Mouse (Mus musculus): ENCODE data around the gene Zfp961. TPM values are rescaled to one million over a fixed set of nuclear protein-coding genes. Genes with fewer than 3 reads are reported as not detected.
"Not testable (repeated sequence)": the region's sequence is repeated elsewhere in the genome, so short reads cannot be mapped to it uniquely, and the experiment has no call there.

Gene Zfp961
- polyA plus RNA-seq, 1 experiment, result 5.1 TPM

GRCm38 (mm10) chr8:71940293-71941208 lies 10.3 kb upstream of the Zfp961 start:
- H3K27me3 ChIP-seq (ENCODE audit: control insufficient read depth, insufficient read depth, insufficient read length), result no peaks in the 10 kb centered on the region
- no peaks in the 10 kb centered on the region for H3K79me2 ChIP-seq (ENCODE audit: control insufficient read depth, insufficient read depth)
- no peaks in the 10 kb centered on the region for H3K79me3 ChIP-seq (ENCODE audit: low read depth)
- H3K36me3 ChIP-seq (ENCODE audit: control insufficient read depth, insufficient read depth), result no peaks in the 10 kb centered on the region
- H3ac ChIP-seq (ENCODE audit: control insufficient read depth, insufficient read length, low read depth), result no peak overlapping the region
- no peak overlapping the region for H3K4me3 ChIP-seq (ENCODE audit: insufficient read depth, poor library complexity, severe bottlenecking)
- no peak for TF ChIP-seq MYOG (IDR thresholded peaks at IDR 0.05; ENCODE audit: control insufficient read depth, extremely low read depth, insufficient read length)
- TF ChIP-seq USF1 (IDR thresholded peaks at IDR 0.05; ENCODE audit: low read depth), result no peak
- no peak for TF ChIP-seq MAX (IDR thresholded peaks at IDR 0.05)
- TF ChIP-seq MYOD1 (IDR thresholded peaks at IDR 0.05; ENCODE audit: control insufficient read depth, insufficient read length, low read depth), result no peak

DNA sequence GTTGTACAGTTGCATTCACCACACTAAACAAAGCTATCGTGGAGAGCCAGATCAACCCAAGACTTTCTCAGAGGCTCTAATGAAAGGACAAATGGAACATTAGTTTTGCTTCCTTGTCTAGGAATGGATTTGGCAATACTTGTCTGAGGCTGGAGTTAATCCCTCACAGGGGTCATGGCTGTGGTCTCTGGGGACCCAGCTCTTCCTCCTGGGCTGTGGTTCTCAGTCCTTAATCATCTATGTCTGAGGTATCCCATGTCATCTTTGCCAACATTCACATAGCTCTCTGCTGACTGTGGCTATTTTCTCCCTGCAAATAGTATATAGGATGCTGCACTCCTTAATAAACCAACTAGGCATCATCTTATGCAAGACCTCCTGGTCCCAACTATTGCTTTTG lies 9.1 kb upstream of the Zfp961 start:
- TF ChIP-seq MYOG (IDR thresholded peaks at IDR 0.05; ENCODE audit: control insufficient read depth, extremely low read depth, insufficient read length) (no peak), CEBPB (IDR thresholded peaks at IDR 0.05; ENCODE audit: low read depth) (no peak), MAX (IDR thresholded peaks at IDR 0.05) (no peak), MYOD1 (IDR thresholded peaks at IDR 0.05; ENCODE audit: control insufficient read depth, insufficient read length, low read depth) (no peak), CTCF (IDR thresholded peaks at IDR 0.05; ENCODE audit: control insufficient read depth, insufficient read depth, insufficient read length) (no peak), USF1 (IDR thresholded peaks at IDR 0.05; ENCODE audit: low read depth) (no peak), FOSL1 (IDR thresholded peaks at IDR 0.05; ENCODE audit: insufficient read depth, low read length, poor library complexity, severe bottlenecking) (no peak)
- Histone ChIP-seq H3K79me2 (ENCODE audit: control insufficient read depth, insufficient read depth) (no peaks in the 10 kb centered on the region), H3K27me3 (ENCODE audit: control insufficient read depth, insufficient read depth, insufficient read length) (no peaks in the 10 kb centered on the region), H3K79me3 (ENCODE audit: low read depth) (no peaks in the 10 kb centered on the region), H3ac (ENCODE audit: control insufficient read depth, insufficient read length, low read depth) (no peak overlapping the region), H3K36me3 (ENCODE audit: control insufficient read depth, insufficient read depth) (no peaks in the 10 kb centered on the region), H3K4me3 (ENCODE audit: insufficient read depth, poor library complexity, severe bottlenecking) (no peak overlapping the region)

DNA sequence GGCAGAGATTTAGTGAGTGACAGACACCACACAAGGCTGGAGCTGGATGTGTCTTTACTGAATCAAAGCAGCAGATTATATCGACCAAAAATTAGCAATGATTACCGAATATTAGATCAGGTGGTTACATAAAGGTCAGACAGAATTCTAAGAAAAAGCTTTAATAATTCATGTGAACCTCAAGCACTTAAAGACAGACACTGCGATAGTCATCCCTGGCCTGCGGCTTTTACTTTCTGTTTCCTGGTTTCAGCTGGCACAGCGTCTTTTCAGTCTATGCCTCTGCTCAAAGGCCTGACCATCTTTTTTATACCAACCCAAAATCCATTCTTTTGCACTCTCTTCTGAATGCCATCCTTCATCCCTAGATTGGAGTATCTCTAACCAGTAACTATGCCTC lies 2.2 kb upstream of the Zfp961 start:
- Histone ChIP-seq H3K79me2 (ENCODE audit: control insufficient read depth, insufficient read depth) (peaks cover 21% of the 10 kb centered on the region), H3K27me3 (ENCODE audit: control insufficient read depth, insufficient read depth, insufficient read length) (no peaks in the 10 kb centered on the region), H3ac (ENCODE audit: control insufficient read depth, insufficient read length, low read depth) (no peak overlapping the region), H3K4me3 (ENCODE audit: insufficient read depth, poor library complexity, severe bottlenecking) (no peak overlapping the region), H3K79me3 (ENCODE audit: low read depth) (peaks cover 13% of the 10 kb centered on the region), H3K36me3 (ENCODE audit: control insufficient read depth, insufficient read depth) (no peaks in the 10 kb centered on the region)
- TF ChIP-seq USF1 (IDR thresholded peaks at IDR 0.05; ENCODE audit: low read depth) (no peak), CTCF (IDR thresholded peaks at IDR 0.05; ENCODE audit: control insufficient read depth, insufficient read depth, insufficient read length) (no peak), MAX (IDR thresholded peaks at IDR 0.05) (no peak), FOSL1 (IDR thresholded peaks at IDR 0.05; ENCODE audit: insufficient read depth, low read length, poor library complexity, severe bottlenecking) (no peak), MYOD1 (IDR thresholded peaks at IDR 0.05; ENCODE audit: control insufficient read depth, insufficient read length, low read depth) (no peak), MYOG (IDR thresholded peaks at IDR 0.05; ENCODE audit: control insufficient read depth, extremely low read depth, insufficient read length) (no peak), CEBPB (IDR thresholded peaks at IDR 0.05; ENCODE audit: low read depth) (no peak)

DNA sequence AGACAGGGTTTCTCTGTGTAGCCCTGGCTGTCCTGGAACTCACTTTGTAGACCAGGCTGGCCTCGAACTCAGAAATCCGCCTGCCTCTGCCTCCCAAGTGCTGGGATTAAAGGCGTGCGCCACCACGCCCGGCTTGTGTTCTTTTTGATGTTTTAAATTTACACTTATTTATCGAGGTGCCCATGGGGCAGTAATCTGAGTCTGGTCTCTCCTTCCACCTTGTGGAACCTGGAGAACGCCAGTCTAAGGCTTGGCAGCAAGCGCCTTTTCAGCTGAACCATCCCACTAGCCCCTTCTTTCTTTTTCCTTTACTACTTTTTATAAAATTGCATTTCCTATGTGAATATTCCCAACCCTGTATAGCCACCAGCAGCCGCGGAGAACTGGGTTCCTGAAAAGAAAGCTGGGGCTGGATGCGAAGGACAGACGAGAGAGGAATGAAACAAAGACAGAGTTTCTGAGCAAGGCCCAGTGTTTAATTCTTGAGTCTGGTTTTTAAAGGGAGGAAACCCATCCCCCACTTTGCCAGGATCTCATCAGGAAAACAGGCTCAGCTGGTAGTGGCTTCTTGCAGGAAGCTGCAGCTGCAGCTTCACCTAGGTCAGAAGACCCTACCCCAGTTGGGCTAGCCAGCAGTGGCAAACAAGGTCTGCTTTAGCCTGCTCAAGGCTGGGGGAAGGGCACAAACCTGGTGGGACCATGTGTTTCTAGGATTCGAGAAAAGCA lies 761 bp downstream of the Zfp961 start:
- TF ChIP-seq CTCF (IDR thresholded peaks at IDR 0.05; ENCODE audit: control insufficient read depth, insufficient read depth, insufficient read length) (no peak), USF1 (IDR thresholded peaks at IDR 0.05; ENCODE audit: low read depth) (no peak), MYOD1 (IDR thresholded peaks at IDR 0.05; ENCODE audit: control insufficient read depth, insufficient read length, low read depth) (no peak), FOSL1 (IDR thresholded peaks at IDR 0.05; ENCODE audit: insufficient read depth, low read length, poor library complexity, severe bottlenecking) (no peak), MYOG (IDR thresholded peaks at IDR 0.05; ENCODE audit: control insufficient read depth, extremely low read depth, insufficient read length) (no peak), CEBPB (IDR thresholded peaks at IDR 0.05; ENCODE audit: low read depth) (no peak), MAX (IDR thresholded peaks at IDR 0.05) (no peak)
- Histone ChIP-seq H3K4me3 (ENCODE audit: insufficient read depth, poor library complexity, severe bottlenecking) (peak overlapping the region; percentile 56), H3K79me2 (ENCODE audit: control insufficient read depth, insufficient read depth) (peaks cover 47% of the 10 kb centered on the region), H3K79me3 (ENCODE audit: low read depth) (peaks cover 35% of the 10 kb centered on the region), H3ac (ENCODE audit: control insufficient read depth, insufficient read length, low read depth) (peak overlapping the region; percentile 31), H3K27me3 (ENCODE audit: control insufficient read depth, insufficient read depth, insufficient read length) (no peaks in the 10 kb centered on the region), H3K36me3 (ENCODE audit: control insufficient read depth, insufficient read depth) (peaks cover 14% of the 10 kb centered on the region)

DNA sequence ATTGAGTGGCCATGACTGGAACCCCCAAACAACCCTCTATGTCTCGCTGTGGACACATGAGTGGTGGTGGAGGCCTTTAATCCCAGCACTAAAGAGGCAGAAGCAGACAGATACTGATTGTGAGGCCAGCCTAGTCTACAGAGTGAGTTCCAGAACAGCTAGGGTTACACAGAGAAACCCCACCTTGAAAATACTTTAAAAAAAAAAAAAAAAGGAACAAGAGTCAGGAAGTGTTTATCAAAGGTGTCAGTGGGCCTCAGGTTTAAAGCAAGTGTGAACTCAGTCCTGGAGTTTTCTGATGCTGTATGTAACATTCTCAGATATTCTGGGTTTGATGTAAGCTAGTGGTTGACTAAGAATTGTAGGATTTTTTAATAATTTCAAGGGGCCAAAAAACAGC lies 1.7 kb downstream of the Zfp961 start:
- H3K79me2 ChIP-seq (ENCODE audit: control insufficient read depth, insufficient read depth), result peaks cover 54% of the 10 kb centered on the region
- no peaks in the 10 kb centered on the region for H3K27me3 ChIP-seq (ENCODE audit: control insufficient read depth, insufficient read depth, insufficient read length)
- peaks cover 14% of the 10 kb centered on the region for H3K36me3 ChIP-seq (ENCODE audit: control insufficient read depth, insufficient read depth)
- no peak overlapping the region for H3K4me3 ChIP-seq (ENCODE audit: insufficient read depth, poor library complexity, severe bottlenecking)
- H3ac ChIP-seq (ENCODE audit: control insufficient read depth, insufficient read length, low read depth), result no peak overlapping the region
- TF ChIP-seq FOSL1 (IDR thresholded peaks at IDR 0.05; ENCODE audit: insufficient read depth, low read length, poor library complexity, severe bottlenecking) (no peak), CTCF (IDR thresholded peaks at IDR 0.05; ENCODE audit: control insufficient read depth, insufficient read depth, insufficient read length) (no peak), CEBPB (IDR thresholded peaks at IDR 0.05; ENCODE audit: low read depth) (no peak), MAX (IDR thresholded peaks at IDR 0.05) (no peak), MYOD1 (IDR thresholded peaks at IDR 0.05; ENCODE audit: control insufficient read depth, insufficient read length, low read depth) (no peak), USF1 (IDR thresholded peaks at IDR 0.05; ENCODE audit: low read depth) (no peak), MYOG (IDR thresholded peaks at IDR 0.05; ENCODE audit: control insufficient read depth, extremely low read depth, insufficient read length) (no peak)
- peaks cover 42% of the 10 kb centered on the region for H3K79me3 ChIP-seq (ENCODE audit: low read depth)

DNA sequence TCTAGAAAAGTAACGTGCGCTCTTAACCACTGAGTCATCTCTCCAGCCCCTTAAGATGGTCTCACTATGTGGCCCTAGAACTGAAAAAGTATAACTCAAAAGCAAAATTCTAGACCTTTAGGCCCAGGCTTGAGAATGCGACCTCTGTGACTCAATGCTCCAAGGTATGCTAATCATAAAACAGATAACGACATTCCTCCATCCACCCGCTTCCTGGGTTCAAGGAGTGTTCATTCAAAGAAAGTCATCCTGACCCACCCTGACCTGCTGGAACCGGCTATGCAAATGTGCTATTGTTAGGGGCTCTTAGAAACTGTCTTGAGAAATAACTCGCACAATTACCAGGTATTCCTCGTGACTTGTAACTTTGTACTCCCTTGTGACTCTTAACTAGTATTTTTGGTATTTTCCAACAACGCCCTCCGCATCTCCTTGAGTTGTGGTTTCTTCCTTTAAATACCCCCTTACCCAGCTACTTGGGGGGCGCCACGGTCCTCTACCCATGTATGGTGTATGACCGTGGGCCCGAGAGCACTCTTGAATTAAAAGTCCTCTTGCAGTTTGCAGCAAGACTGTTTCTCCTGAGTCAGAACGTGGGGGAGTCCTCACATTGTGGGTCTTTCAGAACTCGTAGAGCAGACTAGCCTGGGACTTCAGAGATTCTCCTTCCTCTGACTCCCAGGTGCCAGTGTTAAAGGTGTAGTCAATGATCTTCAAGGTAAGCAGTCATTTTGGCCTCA lies 2.3 kb downstream of the Zfp961 start:
- H3K27me3 ChIP-seq (ENCODE audit: control insufficient read depth, insufficient read depth, insufficient read length); H3K4me3 ChIP-seq (ENCODE audit: insufficient read depth, poor library complexity, severe bottlenecking); H3ac ChIP-seq (ENCODE audit: control insufficient read depth, insufficient read length, low read depth): not testable (repeated sequence)
- Histone ChIP-seq H3K79me2 (ENCODE audit: control insufficient read depth, insufficient read depth) (peaks cover 61% of the 10 kb centered on the region), H3K79me3 (ENCODE audit: low read depth) (peaks cover 49% of the 10 kb centered on the region), H3K36me3 (ENCODE audit: control insufficient read depth, insufficient read depth) (peaks cover 14% of the 10 kb centered on the region)
